Mouse (Mus musculus): ENCODE results near the gene Cep72. TPM values are rescaled to one million over a fixed set of nuclear protein-coding genes. Genes with fewer than 3 reads are reported as not detected.
A peak's percentile ranks its signal among the peaks of the same experiment; 100 is the strongest.

Cep72 gene
- polyA plus RNA-seq (2012; rRNA removed): 11.1 and 13.6 TPM in 2 replicates

GRCm38 (mm10) chr13:74061613-74062377 lies at the start of gene Cep72:
Cep72 (minus strand) TSS chr13:74062299.
- peaks cover 4% of the 10 kb centered on the region; the same call in 1 of the 2 replicates for H3K36me3 ChIP-seq (ENCODE audit: control insufficient read depth, insufficient read depth, low read length)
- WGBS: 4% methylated on average over 48 of the region's 48 CpGs
- 0 out of 2 replicates have a peak, but pooled peaks have one; percentile 31 for TF ChIP-seq CTCF (IDR thresholded peaks at IDR 0.05; ENCODE audit: borderline replicate concordance, control insufficient read depth, extremely low read depth, insufficient read depth, low read length, poor library complexity)
- TF ChIP-seq POLR2A (IDR thresholded peaks at IDR 0.05; ENCODE audit: control insufficient read depth, extremely low read depth, insufficient read depth, low read length, poor library complexity): no peak
- H3K27ac ChIP-seq (ENCODE audit: control insufficient read depth, insufficient read depth, low read length): peak within 1 kb of the TSS; percentile 35; the same call in 1 of the 2 replicates
- no peaks in the 10 kb centered on the region for H3K4me1 ChIP-seq (replicated peaks; ENCODE audit: control insufficient read depth, insufficient read depth, low read length)
- H3K4me3 ChIP-seq (ENCODE audit: control insufficient read depth, insufficient read depth, low read length): peak within 1 kb of the TSS; percentile 100
- no peaks in the 10 kb centered on the region for H3K27me3 ChIP-seq (ENCODE audit: control insufficient read depth, insufficient read depth, low read length)
- peak; percentile 92 for DNase-seq

- Histone ChIP-seq H3K27ac (ENCODE audit: control insufficient read depth, insufficient read depth, low read length) (no peak overlapping the region), H3K4me1 (replicated peaks; ENCODE audit: control insufficient read depth, insufficient read depth, low read length) (no peaks in the 10 kb centered on the region), H3K27me3 (ENCODE audit: control insufficient read depth, insufficient read depth, low read length) (no peaks in the 10 kb centered on the region), H3K4me3 (ENCODE audit: control insufficient read depth, insufficient read depth, low read length) (no peak overlapping the region), H3K36me3 (ENCODE audit: control insufficient read depth, insufficient read depth, low read length) (no peaks in the 10 kb centered on the region)
- 92% methylated on average over 2 of the region's 2 CpGs for WGBS
- no peak for TF ChIP-seq POLR2A (IDR thresholded peaks at IDR 0.05; ENCODE audit: control insufficient read depth, extremely low read depth, insufficient read depth, low read length, poor library complexity)
- TF ChIP-seq CTCF (IDR thresholded peaks at IDR 0.05; ENCODE audit: borderline replicate concordance, control insufficient read depth, extremely low read depth, insufficient read depth, low read length, poor library complexity): no peak
- DNase-seq: no peak
These were observed 45.3 kb upstream of the Cep72 start for GRCm38 (mm10) chr13:74107410-74107809.

DNA sequence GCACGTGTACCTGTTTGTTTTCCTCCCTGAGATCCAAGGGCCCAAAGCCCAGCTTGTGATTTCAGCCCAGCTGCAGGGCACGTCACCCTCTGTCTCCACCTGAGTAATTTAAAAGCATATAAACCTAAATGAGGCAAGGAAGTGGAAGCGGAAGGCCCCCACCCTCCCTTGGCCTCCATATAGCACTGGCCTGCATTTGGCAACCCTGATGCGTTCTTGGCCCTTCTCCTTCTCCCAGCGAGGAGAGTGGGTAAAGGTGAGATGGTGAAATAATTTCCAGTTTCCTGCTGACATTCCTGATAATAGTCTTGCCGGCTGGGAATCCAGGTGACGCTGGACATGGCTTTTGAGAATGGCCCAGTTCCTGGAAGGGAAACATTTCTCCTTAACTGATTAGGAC lies 42.3 kb upstream of the Cep72 start:
- Histone ChIP-seq H3K4me1 (replicated peaks; ENCODE audit: control insufficient read depth, insufficient read depth, low read length) (no peaks in the 10 kb centered on the region), H3K27ac (ENCODE audit: control insufficient read depth, insufficient read depth, low read length) (no peak overlapping the region), H3K36me3 (ENCODE audit: control insufficient read depth, insufficient read depth, low read length) (no peaks in the 10 kb centered on the region), H3K27me3 (ENCODE audit: control insufficient read depth, insufficient read depth, low read length) (no peaks in the 10 kb centered on the region), H3K4me3 (ENCODE audit: control insufficient read depth, insufficient read depth, low read length) (no peak overlapping the region)
- no peak for DNase-seq
- TF ChIP-seq CTCF (IDR thresholded peaks at IDR 0.05; ENCODE audit: borderline replicate concordance, control insufficient read depth, extremely low read depth, insufficient read depth, low read length, poor library complexity) (no peak), POLR2A (IDR thresholded peaks at IDR 0.05; ENCODE audit: control insufficient read depth, extremely low read depth, insufficient read depth, low read length, poor library complexity) (no peak)
- WGBS: 91% methylated on average over 7 of the region's 7 CpGs

- 86% methylated on average over 4 of the region's 4 CpGs for WGBS
- H3K27ac ChIP-seq (ENCODE audit: control insufficient read depth, insufficient read depth, low read length): no peak overlapping the region
- no peak for TF ChIP-seq CTCF (IDR thresholded peaks at IDR 0.05; ENCODE audit: borderline replicate concordance, control insufficient read depth, extremely low read depth, insufficient read depth, low read length, poor library complexity)
- no peak for TF ChIP-seq POLR2A (IDR thresholded peaks at IDR 0.05; ENCODE audit: control insufficient read depth, extremely low read depth, insufficient read depth, low read length, poor library complexity)
- H3K4me3 ChIP-seq (ENCODE audit: control insufficient read depth, insufficient read depth, low read length): no peak overlapping the region
- no peaks in the 10 kb centered on the region for H3K27me3 ChIP-seq (ENCODE audit: control insufficient read depth, insufficient read depth, low read length)
- DNase-seq: no peak
- H3K4me1 ChIP-seq (replicated peaks; ENCODE audit: control insufficient read depth, insufficient read depth, low read length): no peaks in the 10 kb centered on the region
- H3K36me3 ChIP-seq (ENCODE audit: control insufficient read depth, insufficient read depth, low read length): no peaks in the 10 kb centered on the region
These were observed 40.9 kb upstream of the Cep72 start for GRCm38 (mm10) chr13:74102831-74103582.

GRCm38 (mm10) chr13:74102108-74102830 lies 40.2 kb upstream of the Cep72 start:
- Histone ChIP-seq H3K27me3 (ENCODE audit: control insufficient read depth, insufficient read depth, low read length) (no peaks in the 10 kb centered on the region), H3K4me3 (ENCODE audit: control insufficient read depth, insufficient read depth, low read length) (no peak overlapping the region), H3K27ac (ENCODE audit: control insufficient read depth, insufficient read depth, low read length) (no peak overlapping the region), H3K4me1 (replicated peaks; ENCODE audit: control insufficient read depth, insufficient read depth, low read length) (no peaks in the 10 kb centered on the region), H3K36me3 (ENCODE audit: control insufficient read depth, insufficient read depth, low read length) (no peaks in the 10 kb centered on the region)
- 92% methylated on average over 8 of the region's 8 CpGs for WGBS
- DNase-seq: no peak
- TF ChIP-seq CTCF (IDR thresholded peaks at IDR 0.05; ENCODE audit: borderline replicate concordance, control insufficient read depth, extremely low read depth, insufficient read depth, low read length, poor library complexity) (no peak), POLR2A (IDR thresholded peaks at IDR 0.05; ENCODE audit: control insufficient read depth, extremely low read depth, insufficient read depth, low read length, poor library complexity) (no peak)

GRCm38 (mm10) chr13:74098913-74099312 lies 36.8 kb upstream of the Cep72 start:
- TF ChIP-seq CTCF (IDR thresholded peaks at IDR 0.05; ENCODE audit: borderline replicate concordance, control insufficient read depth, extremely low read depth, insufficient read depth, low read length, poor library complexity) (no peak), POLR2A (IDR thresholded peaks at IDR 0.05; ENCODE audit: control insufficient read depth, extremely low read depth, insufficient read depth, low read length, poor library complexity) (no peak)
- Histone ChIP-seq H3K36me3 (ENCODE audit: control insufficient read depth, insufficient read depth, low read length) (no peaks in the 10 kb centered on the region), H3K27ac (ENCODE audit: control insufficient read depth, insufficient read depth, low read length) (no peak overlapping the region), H3K27me3 (ENCODE audit: control insufficient read depth, insufficient read depth, low read length) (no peaks in the 10 kb centered on the region), H3K4me3 (ENCODE audit: control insufficient read depth, insufficient read depth, low read length) (no peak overlapping the region), H3K4me1 (replicated peaks; ENCODE audit: control insufficient read depth, insufficient read depth, low read length) (no peaks in the 10 kb centered on the region)
- DNase-seq: no peak
- 77% methylated on average over 6 of the region's 6 CpGs for WGBS

All from thymus, adult 2 months (tissue).